Mouse (Mus musculus) left cerebral cortex, postnatal 10 days (tissue): ENCODE results near the gene Zfp428. TPM values are rescaled to one million over a fixed set of nuclear protein-coding genes. Genes with fewer than 3 reads are reported as not detected.

Source experiments
- DNase-seq, 2 experiments: peaks; one replicate each; pipeline ENCODE4 v3.0.0; 2021 to 2022; ENCODE audit warnings: low spot score in 2 of 2, mixed read lengths in 1 of 2; ENCODE audit errors: extremely low spot score in 1 of 2
- intact Hi-C: fragments of 180-260 bp; cut with DNase I; formaldehyde crosslinking; loops from one replicate; pipeline ENCODE4 v1.15.1; 2025
- total RNA-seq, 2 experiments: library from RNA; stranded (reverse); gene quantifications; 2 replicates each; pipeline ENCODE4 v1.2.3; 2021

Gene Zfp428
- total RNA-seq, 2 experiments from 2014 or later, result 61.9 to 67.5 TPM

- intact Hi-C loops, result no loop called here
- DNase-seq, result no peak
These were observed 27.5 kb downstream of the Zfp428 start for GRCm38 (mm10) chr7:24534301-24534700.

GRCm38 (mm10) chr7:24537081-24537480 lies 30.3 kb downstream of the Zfp428 start:
- intact Hi-C loops, result no loop called here
- DNase-seq, result no peak

- DNase-seq, result no peak
- intact Hi-C loops, result no loop called here
These were observed 30.8 kb downstream of the Zfp428 start for GRCm38 (mm10) chr7:24537591-24537990.

GRCm38 (mm10) chr7:24538154-24538553 lies 31.3 kb downstream of the Zfp428 start:
- intact Hi-C loops, result no loop called here
- DNase-seq, result peak in 1 of 2 experiments; percentile 46

GRCm38 (mm10) chr7:24538701-24539100 lies 31.9 kb downstream of the Zfp428 start:
- intact Hi-C loops, result no loop called here
- DNase-seq, result no peak

GRCm38 (mm10) chr7:24539686-24540085 lies 32.9 kb downstream of the Zfp428 start:
- intact Hi-C loops, result no loop called here
- DNase-seq, result no peak

- intact Hi-C loops, result no loop called here
- DNase-seq, result no peak
These were observed 37.7 kb downstream of the Zfp428 start for GRCm38 (mm10) chr7:24544506-24544905.

GRCm38 (mm10) chr7:24546068-24546614 lies 39.3 kb downstream of the Zfp428 start, which contains the start of the genes Pinlyp and Xrcc1:
Gene Pinlyp, minus strand, starts transcription at chr7:24546118.
Gene Xrcc1, plus strand, starts transcription at chr7:24546289.
- no peak for DNase-seq
- intact Hi-C loops, result no loop called here

- intact Hi-C loops, result no loop called here
- peak; percentile 99 to 100 for DNase-seq
These were observed 40.0 kb downstream of the Zfp428 start for GRCm38 (mm10) chr7:24546634-24547389.

- no peak for DNase-seq
- intact Hi-C loops, result no loop called here
These were observed 40.8 kb downstream of the Zfp428 start for GRCm38 (mm10) chr7:24547534-24548036.

- intact Hi-C loops, result no loop called here
These were observed 45.4 kb downstream of the Zfp428 start for GRCm38 (mm10) chr7:24551985-24552759.

GRCm38 (mm10) chr7:24555786-24556185 lies 49.0 kb downstream of the Zfp428 start:
- intact Hi-C loops, result no loop called here
- DNase-seq, result no peak

More at GRCm38 (mm10) chr7:24551985-24552759, 45.4 kb downstream of the Zfp428 start:
- no peak for DNase-seq

- intact Hi-C loops, result no loop called here
These were observed 54.6 kb downstream of the Zfp428 start for GRCm38 (mm10) chr7:24561450-24561849.

GRCm38 (mm10) chr7:24563191-24563836 lies 56.5 kb downstream of the Zfp428 start:
- intact Hi-C loops, result no loop called here
- DNase-seq, result no peak

More at GRCm38 (mm10) chr7:24561450-24561849, 54.6 kb downstream of the Zfp428 start:
- no peak for DNase-seq

- no peak for DNase-seq
- intact Hi-C loops, result no loop called here
These were observed 57.0 kb downstream of the Zfp428 start for GRCm38 (mm10) chr7:24563837-24564206.

- DNase-seq, result peak in 1 of 2 experiments; percentile 78
- intact Hi-C loops, result no loop called here
These were observed 57.9 kb downstream of the Zfp428 start for GRCm38 (mm10) chr7:24564607-24565265.
